Mouse (Mus musculus) thymus, postnatal 14 days (tissue): ENCODE results near the gene Klf3.
A peak's percentile ranks its signal among the peaks of the same experiment; 100 is the strongest.

ENCODE experiments used
- DNase-seq: peaks from one replicate; pipeline ENCODE4 v3.0.0; 2021

The Klf3 gene

DNA sequence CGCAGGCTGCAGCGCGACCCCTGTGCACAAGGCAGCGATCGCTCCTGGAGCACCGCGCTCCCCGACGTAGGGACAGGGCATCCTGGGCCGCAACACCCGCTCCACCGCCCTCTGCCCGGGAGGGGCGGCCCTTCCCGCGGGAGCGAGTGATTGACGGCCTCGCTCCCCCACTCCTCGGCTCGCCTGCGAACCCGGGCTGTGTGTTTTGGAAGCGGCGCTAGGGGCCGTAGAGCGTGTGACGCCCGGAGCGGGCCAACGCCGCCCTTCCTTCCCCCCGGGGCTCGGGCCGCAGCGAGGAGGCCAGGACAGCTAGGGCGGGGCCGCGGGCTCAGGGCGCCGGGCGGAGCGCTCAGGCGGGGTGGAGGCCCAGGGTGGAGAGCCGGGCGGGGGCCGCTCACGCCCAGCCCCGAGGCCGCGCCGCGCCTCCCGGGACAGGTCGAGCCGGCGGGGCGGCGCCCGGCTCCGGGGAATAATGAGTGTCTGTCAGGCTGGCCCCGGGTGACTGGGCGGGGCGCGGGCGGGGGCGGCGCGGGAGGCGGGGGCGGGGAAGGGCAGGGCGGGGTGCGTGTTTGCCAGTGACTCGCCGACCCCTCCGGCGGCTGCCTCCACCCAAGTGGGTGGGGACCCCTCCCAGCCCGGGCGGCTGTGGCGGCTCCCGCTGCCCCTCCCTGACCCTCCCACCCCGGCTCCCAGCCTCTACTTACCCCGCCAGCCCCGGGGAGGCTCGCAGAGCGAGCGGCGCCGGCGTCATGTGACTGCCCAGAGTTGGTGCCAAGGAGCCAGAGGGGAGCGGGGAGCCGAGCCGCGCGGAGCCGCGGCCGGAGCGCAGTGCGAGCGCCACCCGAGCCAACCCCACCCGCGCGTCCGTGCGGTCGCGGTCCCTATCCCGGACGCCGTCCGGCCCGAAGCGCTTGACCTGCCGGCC, at the start of gene Klf3:
Gene Klf3, plus strand, starts transcription at position 594 of the 925 bp plus-strand sequence.
- peak; percentile 90 for DNase-seq

GRCm38 (mm10) chr5:64762295-64762694, 40.9 kb upstream of the Klf3 start:
- peak; percentile 31 for DNase-seq

DNA sequence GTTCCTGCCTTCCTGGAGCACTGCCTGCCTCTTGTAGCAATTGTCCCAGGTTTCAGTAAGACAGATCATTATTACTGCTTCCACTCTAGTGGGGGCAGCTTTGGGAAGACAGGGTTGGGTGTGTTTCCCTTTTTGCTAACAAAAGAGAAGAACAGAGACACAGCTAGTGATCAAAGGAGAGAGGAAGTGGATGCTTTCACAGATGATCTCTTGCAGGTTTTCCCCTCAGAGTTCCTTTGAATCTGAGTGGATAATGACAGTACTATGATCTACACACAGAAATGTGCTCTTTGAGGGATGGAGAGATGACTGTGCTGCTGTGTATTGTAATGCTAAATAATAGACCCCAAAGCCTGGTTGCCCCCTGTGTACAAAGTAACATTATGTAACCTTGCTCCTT, 38.7 kb upstream of the Klf3 start:
- peak; percentile 39 for DNase-seq

DNA sequence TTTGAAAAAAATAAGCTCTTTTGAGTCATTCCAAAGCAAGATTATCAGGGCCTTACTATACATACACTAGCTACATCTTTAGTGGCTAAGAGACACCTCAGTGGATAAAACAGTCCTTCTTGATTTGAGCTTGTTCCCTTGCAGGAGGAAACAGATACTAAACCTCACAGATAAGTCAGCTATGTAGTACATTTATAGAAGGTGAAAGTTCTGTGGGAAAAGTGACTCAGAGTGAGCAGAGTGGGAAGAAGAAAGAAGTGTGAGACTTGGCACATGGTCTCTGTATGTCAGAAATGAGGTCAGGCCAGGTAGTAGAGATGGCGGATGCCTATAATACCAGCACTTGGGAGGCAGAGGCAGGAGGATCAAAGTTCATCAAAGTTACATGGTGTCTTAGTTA, 37.4 kb upstream of the Klf3 start:
- no peak for DNase-seq

DNA sequence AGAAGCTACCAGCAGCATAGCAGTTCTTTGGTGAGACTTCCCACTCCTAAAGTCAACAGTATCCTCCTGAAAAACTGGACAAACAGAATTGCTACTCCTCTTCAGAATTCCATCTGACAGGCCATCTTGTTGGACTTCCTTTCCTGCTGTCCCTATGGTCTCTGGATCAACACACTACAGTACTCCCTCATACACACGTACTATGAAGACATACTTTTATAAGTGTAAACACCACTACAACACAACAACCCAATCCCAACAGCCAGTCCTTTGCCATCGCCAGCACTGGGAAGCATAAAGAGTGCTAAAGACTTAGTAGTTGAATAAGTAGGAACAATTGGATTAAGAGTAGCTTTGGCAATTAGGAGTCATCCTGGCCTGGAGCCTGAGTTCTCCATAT, 36.6 kb upstream of the Klf3 start:
- no peak for DNase-seq

DNA sequence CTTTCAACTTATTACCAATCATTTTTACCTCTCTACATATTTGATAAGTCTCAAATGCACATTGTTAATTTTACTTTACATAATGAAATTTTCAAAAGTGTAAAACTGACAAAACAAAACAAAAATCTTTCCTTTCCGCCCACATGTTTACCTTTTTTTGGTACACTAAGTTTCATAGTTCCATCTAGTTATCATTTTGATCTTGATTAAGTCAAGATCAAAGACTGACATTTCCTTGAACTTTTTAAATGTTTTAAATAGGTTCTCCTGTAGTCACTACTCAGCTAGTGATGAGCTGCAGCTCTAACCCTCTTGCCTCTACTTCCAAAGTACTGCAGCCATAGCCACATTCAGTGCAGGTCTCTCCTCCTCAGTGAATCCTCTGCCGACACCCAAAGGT, 31.6 kb upstream of the Klf3 start:
- DNase-seq, result no peak

DNA sequence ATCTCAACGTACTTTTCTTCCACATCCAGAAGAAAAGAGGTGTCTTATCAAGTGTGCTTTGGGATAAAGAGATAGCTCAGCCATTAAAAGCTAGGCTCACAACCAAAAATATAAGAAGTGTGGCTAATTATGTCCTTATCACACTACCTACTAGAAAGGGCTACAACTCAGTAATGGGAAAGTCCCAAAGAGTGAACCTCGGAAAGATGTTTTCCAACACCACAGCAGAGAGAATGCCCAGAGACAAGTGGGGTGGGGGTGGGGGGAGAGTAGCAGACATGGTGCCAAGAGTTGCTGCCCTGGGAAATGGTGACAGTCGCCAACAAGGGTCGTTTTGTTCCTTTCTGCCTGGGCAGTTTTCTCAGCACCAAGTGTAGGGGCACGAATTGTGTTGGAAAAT, 25.0 kb upstream of the Klf3 start:
- DNase-seq, result no peak

GRCm38 (mm10) chr5:64779285-64779684, 23.9 kb upstream of the Klf3 start:
- DNase-seq, result no peak

DNA sequence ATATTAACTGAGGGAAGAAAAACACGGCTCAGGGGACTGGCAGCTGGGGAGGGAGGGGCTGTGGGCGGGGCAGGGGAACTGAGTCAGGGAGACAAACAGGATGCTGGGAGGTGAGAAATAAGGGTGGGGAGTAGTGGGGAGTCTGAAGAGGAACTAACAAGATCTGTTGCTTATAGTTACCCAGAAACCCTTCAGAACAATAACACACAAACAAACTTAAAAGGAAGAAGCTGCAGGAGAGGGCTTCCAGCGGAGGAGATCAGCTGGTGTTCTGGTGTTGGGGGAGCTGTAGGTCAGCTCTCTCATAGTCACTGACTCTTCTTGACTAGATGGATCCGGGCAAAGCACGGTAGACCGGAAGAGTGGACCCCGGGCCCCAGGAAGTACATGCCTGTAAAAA, 22.4 kb upstream of the Klf3 start:
- peak; percentile 76 for DNase-seq

GRCm38 (mm10) chr5:64788175-64788574, 15.0 kb upstream of the Klf3 start:
- no peak for DNase-seq

DNA sequence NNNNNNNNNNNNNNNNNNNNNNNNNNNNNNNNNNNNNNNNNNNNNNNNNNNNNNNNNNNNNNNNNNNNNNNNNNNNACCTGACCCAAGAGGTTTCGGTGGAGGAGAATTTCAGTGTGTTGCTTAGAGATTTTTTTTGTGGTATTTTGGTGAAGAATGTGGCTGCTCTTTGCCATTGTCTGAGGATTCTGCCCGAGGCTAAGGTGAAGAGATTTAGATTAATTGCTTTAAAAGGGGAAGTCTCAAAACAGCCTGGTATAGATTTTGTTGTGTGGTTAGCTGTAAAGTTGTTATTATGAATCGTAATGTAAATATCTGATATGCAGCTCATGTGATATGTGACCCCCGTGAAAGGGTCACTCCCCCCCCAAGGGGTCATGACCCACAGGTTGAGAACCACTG, 5.0 kb upstream of the Klf3 start:
- no peak for DNase-seq

DNA sequence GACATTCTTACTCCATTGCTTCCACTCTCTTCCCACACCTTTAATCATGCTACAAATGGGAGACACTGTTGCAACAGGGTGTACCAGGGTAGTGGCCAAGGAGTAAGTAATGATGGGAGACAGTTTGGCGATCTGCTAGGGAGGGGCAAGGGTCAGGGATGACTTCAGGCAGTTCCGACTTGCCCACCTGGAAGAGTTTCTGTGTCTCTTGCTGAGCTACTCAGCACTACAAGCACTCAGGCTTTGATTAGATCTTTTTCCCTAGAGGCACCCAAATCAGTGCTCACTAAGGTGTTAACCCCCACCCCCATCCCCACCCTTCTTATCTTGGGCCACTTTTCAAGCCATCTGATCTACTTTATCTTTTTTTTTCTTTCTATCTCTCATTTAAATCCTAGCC, 1.6 kb upstream of the Klf3 start:
- DNase-seq, result no peak

GRCm38 (mm10) chr5:64802143-64802542, 1.0 kb upstream of the Klf3 start:
- no peak for DNase-seq

GRCm38 (mm10) chr5:64803720-64804462, 703 bp downstream of the Klf3 start:
- DNase-seq, result peak; percentile 84

DNA sequence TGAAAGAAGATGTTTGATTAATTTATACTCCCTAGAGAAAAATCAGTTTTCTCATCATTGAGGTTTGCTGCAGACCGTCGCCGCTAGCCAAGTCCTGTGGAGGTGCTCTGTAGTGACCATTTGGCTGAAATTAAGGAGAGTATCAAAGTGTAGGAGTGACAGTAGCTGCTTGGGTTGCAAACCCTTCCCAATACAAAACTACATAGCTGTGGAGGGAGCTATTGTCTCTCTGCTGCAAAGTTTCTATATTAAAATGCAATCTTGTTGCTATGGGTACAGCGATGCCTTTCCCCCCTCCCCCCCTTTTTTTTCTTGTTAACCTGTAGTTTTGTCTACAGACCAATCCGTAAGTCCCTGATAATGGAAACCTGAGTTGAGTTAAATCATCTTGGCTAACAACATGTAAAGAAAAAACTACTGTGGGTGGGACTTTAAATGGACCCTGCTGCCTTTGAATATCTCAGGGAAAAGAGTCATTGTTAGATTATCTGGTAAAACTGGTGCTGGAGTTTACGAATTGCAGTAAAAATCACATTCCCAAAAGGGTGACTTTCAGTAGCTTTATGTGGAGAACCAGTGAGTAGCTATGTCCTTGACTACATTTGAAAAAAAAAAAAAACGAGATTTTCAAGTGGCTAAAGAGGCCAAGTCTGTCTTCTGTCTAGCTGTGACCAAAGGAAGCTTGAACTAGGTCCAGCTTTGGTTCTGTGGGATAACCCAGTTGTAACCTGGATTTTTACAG, 2.1 kb downstream of the Klf3 start:
- DNase-seq, result peak; percentile 23

- DNase-seq, result peak; percentile 78
Measured at GRCm38 (mm10) chr5:64805873-64806505, 2.8 kb downstream of the Klf3 start.

GRCm38 (mm10) chr5:64806600-64806999, 3.4 kb downstream of the Klf3 start:
- no peak for DNase-seq

- DNase-seq, result no peak
Measured at GRCm38 (mm10) chr5:64807159-64807558, 4.0 kb downstream of the Klf3 start.

DNA sequence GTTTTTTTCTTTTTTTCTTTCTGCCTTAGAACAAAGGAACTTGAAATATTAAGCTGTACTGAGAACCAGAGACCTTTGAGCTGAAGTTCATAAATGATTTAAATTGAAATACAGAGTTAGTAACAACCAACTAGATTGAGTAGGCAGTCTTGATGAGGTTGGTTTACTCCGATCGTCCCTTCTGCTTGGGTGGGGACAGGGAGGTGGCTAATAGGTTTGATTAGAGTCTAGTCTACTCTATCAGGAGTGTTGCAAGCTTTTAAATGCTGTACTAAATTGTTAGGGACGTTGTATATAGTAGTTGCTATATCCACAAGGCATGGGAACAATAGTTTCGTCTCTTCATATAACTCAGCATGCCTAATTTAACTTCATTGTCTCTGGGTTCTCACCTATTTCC, 4.4 kb downstream of the Klf3 start:
- DNase-seq, result no peak

DNA sequence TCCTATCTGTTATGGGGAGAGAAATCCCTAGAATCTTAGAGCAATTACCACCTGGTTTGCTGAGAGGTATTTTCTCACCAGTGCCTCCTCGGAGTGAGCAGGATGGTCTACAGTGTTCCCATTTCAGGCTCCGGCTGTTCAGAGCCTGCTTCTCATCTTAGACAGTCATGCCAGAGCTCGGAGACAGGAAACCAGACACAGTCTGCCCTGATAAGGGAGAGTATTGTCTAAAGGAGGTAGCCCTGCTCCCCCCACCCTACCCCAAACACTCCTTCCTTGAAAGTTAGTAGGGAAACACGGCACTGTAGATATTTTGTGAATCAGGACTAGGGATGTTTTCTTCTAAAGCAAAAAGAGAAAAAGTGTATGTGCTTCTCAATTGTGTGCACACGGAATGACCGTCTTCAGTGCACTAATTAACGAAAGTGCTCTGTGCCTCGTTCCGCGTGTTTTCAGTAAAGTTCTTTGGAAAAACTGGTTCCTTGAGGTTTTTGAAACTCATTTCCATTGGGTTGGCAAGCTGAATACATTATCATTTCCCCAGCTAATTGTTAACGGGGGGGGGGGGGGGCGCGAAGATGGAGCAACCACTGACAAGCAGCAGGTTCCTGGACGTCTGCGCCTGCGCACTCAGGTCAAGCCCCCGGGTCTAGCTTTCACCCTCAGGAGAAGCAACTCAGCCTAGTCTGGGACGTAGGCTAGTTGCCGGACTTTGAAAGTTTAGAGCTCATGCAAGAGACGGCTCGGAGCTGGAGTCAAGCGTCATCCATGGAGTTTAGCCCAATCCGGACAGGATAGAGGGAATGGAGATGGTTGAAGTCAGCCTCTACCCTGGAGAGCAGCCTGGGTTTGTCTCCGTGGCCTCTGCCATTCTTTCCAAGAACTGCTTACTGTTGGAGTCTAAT, 5.2 kb downstream of the Klf3 start:
- DNase-seq, result peak; percentile 53

DNA sequence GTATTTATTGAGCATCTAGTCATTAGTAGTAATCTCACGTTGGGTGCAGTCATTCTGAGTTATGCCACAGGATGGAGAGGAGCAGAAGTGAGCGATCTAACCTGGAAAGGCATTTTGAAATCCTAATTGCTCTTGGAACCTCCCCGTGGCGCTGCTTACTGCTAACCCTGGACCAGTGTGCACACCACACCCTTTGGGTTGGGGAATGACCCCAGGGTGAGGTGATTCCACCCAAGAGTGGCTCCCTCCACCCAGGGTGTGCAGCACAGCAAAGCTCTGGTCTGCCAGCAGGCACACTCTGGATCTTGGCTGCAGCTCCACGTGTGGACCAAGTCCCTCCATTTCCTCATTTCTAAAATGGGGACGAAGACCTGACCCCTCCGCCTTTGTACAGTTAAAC, 6.1 kb downstream of the Klf3 start:
- DNase-seq, result no peak

DNA sequence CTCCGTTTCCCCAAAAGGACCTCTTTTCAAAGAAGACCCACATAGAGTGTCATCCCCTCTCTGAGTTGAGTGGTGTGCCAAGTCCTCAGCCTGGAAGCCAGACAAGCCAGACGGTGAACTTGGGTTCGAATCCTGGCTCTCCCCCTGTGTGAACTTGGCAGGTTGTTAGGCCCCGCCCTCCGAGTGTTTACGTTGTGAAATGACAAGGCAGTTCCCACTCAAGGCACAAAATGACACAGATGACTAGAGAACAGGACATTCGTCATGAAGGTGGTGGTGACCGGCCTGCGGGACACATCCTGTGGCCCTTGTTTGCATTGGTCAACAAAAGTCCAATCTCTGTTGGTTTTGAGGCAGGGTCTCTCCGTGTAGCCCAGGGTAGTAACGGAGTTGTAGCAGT, 6.7 kb downstream of the Klf3 start:
- DNase-seq, result no peak
